Mouse (Mus musculus) heart, embryonic 13.5 days (tissue): ENCODE measurements around the gene Gm17651. TPM values are rescaled to one million over a fixed set of nuclear protein-coding genes. Genes with fewer than 3 reads are reported as not detected.

Experiments
- ATAC-seq: fragments of 200-750 bp; cut with Nextera tagmentation; 2 replicates; pipeline ENCODE4 v1.8.0; 2017; ENCODE audit warnings: moderate TSS enrichment; ENCODE audit not compliant: insufficient number of reproducible peaks, low FRiP score, low TSS enrichment; ENCODE audit errors: extremely low read depth
- H3K27ac ChIP-seq: fragments of 300-500 bp; sonication (generic); replicated peaks from 2 replicates; pipeline ENCODE4 v1.5.1; 2015; ENCODE audit warnings: moderate library complexity, mild to moderate bottlenecking, inconsistent platforms
- H3K27me3 ChIP-seq: fragments of 300-500 bp; sonication (generic); replicated peaks from 2 replicates; pipeline ENCODE4 v1.6.1; 2015; ENCODE audit warnings: mild to moderate bottlenecking, inconsistent platforms
- H3K36me3 ChIP-seq: fragments of 300-500 bp; sonication (generic); 2 replicates; pipeline ENCODE4 v1.6.1; 2015; ENCODE audit warnings: mild to moderate bottlenecking, inconsistent platforms
- H3K4me1 ChIP-seq: fragments of 300-500 bp; sonication (generic); 2 replicates; pipeline ENCODE4 v1.6.1; 2015; ENCODE audit warnings: inconsistent platforms
- H3K4me2 ChIP-seq: fragments of 300-500 bp; sonication (generic); 2 replicates; pipeline ENCODE4 v1.6.1; 2015; ENCODE audit warnings: inconsistent platforms, mild to moderate bottlenecking, moderate library complexity
- H3K4me3 ChIP-seq: fragments of 300-500 bp; sonication (generic); 2 replicates; pipeline ENCODE4 v1.5.1; 2015; ENCODE audit warnings: moderate library complexity, mild to moderate bottlenecking, inconsistent platforms
- H3K9ac ChIP-seq: fragments of 300-500 bp; sonication (generic); 2 replicates; pipeline ENCODE4 v1.6.1; 2015; ENCODE audit warnings: inconsistent platforms, mild to moderate bottlenecking, moderate library complexity
- H3K9me3 ChIP-seq: fragments of 300-500 bp; sonication (generic); 2 replicates; pipeline ENCODE4 v1.6.1; 2016; ENCODE audit warnings: inconsistent platforms
- WGBS: fragments of 180-500 bp; shearing (Covaris S2); methylation state at CpG from one replicate; pipeline ENCODE4 v1.1.7; 2015; ENCODE audit warnings: mixed read lengths; 5-methylcytosine and 5-hydroxymethylcytosine counted together
- polyA plus RNA-seq: library from polyadenylated mRNA; unstranded; fragments of >200 nt; fragmentation: Nextera tagmentation; extraction: Ambion mirVana; gene quantifications from 2 replicates; pipeline ENCODE4 v1.2.1, GENCODE M21; 2015

The Gm17651 gene
- polyA plus RNA-seq, 1 experiment from 2014 or later: not detected

DNA sequence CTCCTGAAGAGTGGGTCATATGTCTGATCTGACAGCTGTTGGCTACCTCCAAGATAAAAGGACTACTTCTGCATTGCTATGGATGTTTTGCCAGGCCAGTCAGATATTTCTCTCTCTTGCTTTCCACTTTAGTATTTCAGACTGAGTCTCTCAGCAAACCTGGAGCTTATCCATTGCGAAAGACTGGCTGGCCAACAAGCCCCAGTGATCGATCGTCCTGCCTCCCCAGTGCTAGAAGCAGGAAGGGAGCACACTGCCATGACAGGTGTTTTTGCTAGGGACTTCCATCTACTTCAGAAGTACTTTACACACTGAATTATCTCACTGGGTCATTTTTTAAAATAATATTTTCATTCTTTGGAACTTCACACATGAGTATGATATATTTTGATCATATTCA, 3.9 kb upstream of the Gm17651 start:
- Histone ChIP-seq H3K9ac (no peak overlapping the region), H3K4me1 (peaks cover 21% of the 10 kb centered on the region), H3K36me3 (no peaks in the 10 kb centered on the region), H3K27ac (no peak overlapping the region), H3K4me3 (no peak overlapping the region), H3K27me3 (peaks cover 9% of the 10 kb centered on the region), H3K9me3 (no peaks in the 10 kb centered on the region), H3K4me2 (no peak overlapping the region)
- 90% methylated on average over 3 of the region's 3 CpGs for WGBS
- no peak for ATAC-seq

DNA sequence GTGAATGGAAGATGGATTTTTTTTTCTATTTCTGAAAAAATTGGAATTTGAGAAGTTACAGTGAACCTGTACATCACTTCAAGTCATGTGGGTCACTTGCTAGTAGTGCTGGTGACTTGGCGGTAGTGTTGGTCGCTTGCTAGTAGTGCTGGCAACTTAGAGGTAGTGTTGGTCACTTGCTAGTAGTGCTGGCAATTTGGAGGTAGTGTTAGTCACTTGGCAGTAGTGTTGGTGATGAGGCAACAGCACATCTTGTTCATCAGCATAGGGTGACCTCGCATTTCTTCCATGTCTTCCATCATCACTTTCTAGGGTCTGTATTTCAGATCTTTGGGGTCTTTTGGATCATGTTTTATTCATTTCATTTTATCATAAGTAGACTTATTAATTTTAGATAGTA, 1.6 kb upstream of the Gm17651 start:
- Histone ChIP-seq H3K4me3 (no peak overlapping the region), H3K9ac (no peak overlapping the region), H3K4me2 (no peak overlapping the region), H3K27me3 (peaks cover 9% of the 10 kb centered on the region), H3K36me3 (peaks cover 16% of the 10 kb centered on the region), H3K4me1 (peaks cover under 1% of the 10 kb centered on the region; the same call in 1 of the 2 replicates), H3K27ac (no peak overlapping the region), H3K9me3 (no peaks in the 10 kb centered on the region)
- no peak for ATAC-seq
- WGBS: 92% methylated on average over 3 of the region's 3 CpGs

DNA sequence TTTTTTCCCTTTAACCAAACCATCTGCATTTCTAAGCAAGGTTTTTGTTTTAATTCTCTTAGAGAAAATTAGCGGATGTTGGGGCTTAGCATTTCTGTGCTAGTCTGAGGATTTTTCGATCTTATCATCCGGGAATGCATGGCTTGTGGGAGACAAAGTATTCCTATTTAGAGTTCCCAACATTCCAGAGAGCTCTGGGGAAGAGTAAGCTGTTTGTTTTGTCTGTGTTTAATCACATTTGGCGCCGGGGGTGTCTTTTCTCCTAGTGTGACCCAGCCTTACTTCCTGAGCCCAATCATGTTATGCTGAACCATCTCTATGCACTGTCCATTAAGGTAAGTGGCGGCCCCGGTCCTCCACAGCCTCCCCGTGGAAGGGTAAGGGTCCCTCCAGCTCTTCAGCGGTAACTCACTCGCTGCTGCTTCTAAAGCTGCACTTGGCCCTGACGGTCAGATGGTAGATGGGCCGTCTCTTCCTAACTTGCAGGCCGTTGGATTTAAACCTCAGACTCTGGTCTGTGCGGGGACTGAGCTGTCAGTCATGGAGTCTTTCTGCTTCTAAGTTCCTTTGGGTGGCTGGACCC, 7.3 kb downstream of the Gm17651 start:
- ATAC-seq: no peak
- Histone ChIP-seq H3K4me2 (peak overlapping the region; percentile 30), H3K36me3 (peaks cover 93% of the 10 kb centered on the region), H3K4me1 (peaks cover 32% of the 10 kb centered on the region), H3K9me3 (no peaks in the 10 kb centered on the region), H3K9ac (peak overlapping the region; percentile 56), H3K4me3 (no peak overlapping the region), H3K27ac (peak overlapping the region; percentile 59), H3K27me3 (no peaks in the 10 kb centered on the region)
- 41% methylated on average over 14 of the region's 14 CpGs for WGBS

DNA sequence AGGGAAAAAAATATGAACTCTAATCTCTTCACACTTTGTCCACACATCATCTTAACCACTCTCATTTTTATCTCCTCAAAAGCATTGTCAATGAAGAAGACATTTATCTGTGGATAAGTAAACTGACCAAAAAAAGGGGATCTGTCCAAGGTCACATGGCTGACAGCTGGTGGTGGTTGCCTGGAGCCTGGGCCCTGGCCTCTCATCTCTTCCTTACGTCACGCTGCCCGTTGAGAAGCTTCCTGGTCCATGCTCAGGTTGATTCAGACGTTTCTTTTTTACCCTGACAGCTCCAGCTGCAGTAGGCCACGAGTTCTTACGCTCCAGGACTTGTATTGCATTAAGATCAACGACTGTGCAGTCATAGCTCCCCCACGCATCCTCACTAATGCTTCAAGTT, 8.3 kb downstream of the Gm17651 start:
- 49% methylated on average over 8 of the region's 8 CpGs for WGBS
- Histone ChIP-seq H3K4me2 (no peak overlapping the region), H3K9me3 (no peaks in the 10 kb centered on the region), H3K4me3 (no peak overlapping the region), H3K4me1 (peaks cover 32% of the 10 kb centered on the region), H3K9ac (0 out of 2 replicates have a peak overlapping the region, but pooled peaks have one; percentile 6), H3K27me3 (no peaks in the 10 kb centered on the region), H3K36me3 (peaks cover 84% of the 10 kb centered on the region), H3K27ac (peak overlapping the region; percentile 40)
- ATAC-seq: no peak

DNA sequence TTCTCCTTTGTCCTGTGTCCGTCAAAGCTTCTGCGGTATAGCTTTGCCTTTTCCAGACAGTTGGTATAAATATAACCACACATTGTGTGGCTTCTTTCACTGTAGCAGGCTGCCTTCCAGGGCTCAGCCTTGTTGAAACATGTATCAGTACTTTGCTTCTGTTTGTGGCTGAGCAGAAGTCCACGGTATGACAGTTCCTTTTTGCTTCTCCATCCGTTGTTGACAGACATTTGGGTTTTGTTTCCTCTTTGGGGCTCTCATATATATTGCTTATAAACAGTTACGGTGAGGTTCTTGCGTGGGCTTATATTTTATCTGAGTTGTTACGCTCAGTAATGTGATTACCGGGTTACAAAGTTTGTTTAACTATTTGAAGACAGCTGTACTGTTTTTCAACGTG, 9.0 kb downstream of the Gm17651 start:
- no peak for ATAC-seq
- 55% methylated on average over 9 of the region's 9 CpGs for WGBS
- 0 out of 2 replicates have a peak overlapping the region, but pooled peaks have one; percentile 8 for H3K9ac ChIP-seq

DNA sequence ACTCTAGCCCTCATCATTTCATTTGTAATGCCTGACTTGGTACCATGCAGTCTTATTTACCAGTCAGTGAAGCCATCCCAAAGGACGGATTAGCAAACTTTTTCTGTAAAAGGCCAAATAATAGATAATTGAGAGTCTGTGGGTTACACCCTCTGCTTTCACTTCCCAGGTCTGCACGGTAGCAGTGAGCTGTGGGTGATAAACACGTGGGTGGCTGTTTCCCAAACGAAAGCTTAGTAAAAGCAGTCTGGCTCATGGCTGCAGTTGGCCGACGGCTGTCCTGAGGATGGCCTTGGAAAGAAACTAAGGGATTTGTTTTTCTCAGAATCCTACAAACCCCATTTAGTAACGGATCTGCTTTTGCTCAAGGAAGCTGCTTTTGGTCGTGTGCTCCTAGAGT, 13.3 kb downstream of the Gm17651 start:
- H3K36me3 ChIP-seq: peaks cover 37% of the 10 kb centered on the region
- no peaks in the 10 kb centered on the region for H3K27me3 ChIP-seq
- no peak overlapping the region for H3K4me2 ChIP-seq
- H3K9me3 ChIP-seq: no peaks in the 10 kb centered on the region
- H3K9ac ChIP-seq: peak overlapping the region; percentile 28; the same call in 1 of the 2 replicates
- no peak overlapping the region for H3K27ac ChIP-seq
- H3K4me3 ChIP-seq: no peak overlapping the region
- WGBS: 52% methylated on average over 8 of the region's 8 CpGs
- H3K4me1 ChIP-seq: peaks cover 40% of the 10 kb centered on the region
- no peak for ATAC-seq

More for the DNA sequence above, 9.0 kb downstream of the Gm17651 start:
- peaks cover 35% of the 10 kb centered on the region for H3K4me1 ChIP-seq
- peak overlapping the region; percentile 40 for H3K27ac ChIP-seq
- peaks cover 77% of the 10 kb centered on the region for H3K36me3 ChIP-seq
- H3K27me3 ChIP-seq: no peaks in the 10 kb centered on the region
- no peak overlapping the region for H3K4me2 ChIP-seq
- no peaks in the 10 kb centered on the region for H3K9me3 ChIP-seq
- H3K4me3 ChIP-seq: no peak overlapping the region

DNA sequence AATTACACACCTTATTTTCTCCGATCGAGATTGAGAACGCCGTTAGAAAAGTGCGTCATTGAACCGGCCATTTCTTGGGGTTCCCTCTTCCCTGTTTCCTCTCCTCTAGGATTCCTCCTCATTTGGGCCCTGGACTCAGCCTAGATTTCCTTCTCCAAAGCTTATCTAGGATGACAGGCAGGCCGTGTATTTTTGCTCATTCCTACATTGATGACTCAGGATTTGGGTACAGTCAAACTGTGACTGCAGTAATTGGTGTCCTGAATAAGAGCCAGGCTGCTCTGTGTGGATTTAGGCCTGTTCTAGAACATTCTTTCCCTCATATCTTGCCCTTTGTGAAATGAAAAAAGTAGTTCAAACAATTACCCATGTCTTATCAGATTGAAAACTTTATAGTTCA, 14.7 kb downstream of the Gm17651 start:
- H3K27me3 ChIP-seq: no peaks in the 10 kb centered on the region
- peaks cover 26% of the 10 kb centered on the region for H3K36me3 ChIP-seq
- H3K4me3 ChIP-seq: peak overlapping the region; percentile 91; the same call in 1 of the 2 replicates
- H3K9me3 ChIP-seq: peaks cover 3% of the 10 kb centered on the region
- 79% methylated on average over 7 of the region's 7 CpGs for WGBS
- peak overlapping the region; percentile 88 for H3K4me2 ChIP-seq
- peaks cover 37% of the 10 kb centered on the region for H3K4me1 ChIP-seq
- H3K27ac ChIP-seq: no peak overlapping the region
- ATAC-seq: no peak
- H3K9ac ChIP-seq: peak overlapping the region; percentile 91

DNA sequence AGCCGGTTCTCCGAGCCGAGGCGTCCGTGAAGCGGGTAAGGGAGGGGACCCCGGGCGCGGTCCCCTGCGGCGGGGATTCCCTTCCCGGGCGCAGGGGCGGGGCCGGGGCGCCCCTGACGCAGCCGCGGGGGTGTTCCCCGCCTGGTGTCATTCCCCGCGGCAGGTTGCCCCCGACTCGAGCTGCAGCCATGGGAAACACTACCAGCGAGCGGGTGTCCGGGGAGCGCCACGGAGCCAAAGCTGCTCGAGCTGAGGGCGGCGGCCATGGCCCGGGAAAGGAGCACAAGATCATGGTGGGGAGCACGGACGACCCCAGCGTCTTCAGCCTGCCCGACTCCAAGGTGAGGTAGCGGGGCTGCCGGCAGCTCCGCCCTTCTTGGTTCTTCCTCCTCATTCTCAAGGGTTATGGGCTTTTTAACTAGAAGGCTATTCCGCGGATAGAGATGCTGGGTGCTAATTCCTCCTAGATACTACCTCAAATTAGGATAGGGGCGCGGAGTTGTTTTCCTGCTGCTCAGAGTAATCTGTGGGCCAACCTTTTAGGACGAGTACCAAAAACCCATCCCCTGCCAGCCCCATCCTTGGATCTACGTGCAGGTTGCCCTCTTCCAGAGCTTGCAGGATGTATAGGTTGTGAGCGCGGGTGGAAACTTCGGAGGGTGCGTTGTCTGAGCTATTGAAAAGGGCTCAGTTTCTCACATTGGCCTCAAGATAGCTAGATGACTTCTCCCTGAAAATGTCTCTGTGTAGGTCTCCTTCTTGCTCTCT, 15.9 kb downstream of the Gm17651 start:
- Histone ChIP-seq H3K4me1 (peaks cover 37% of the 10 kb centered on the region), H3K4me2 (peak overlapping the region; percentile 88), H3K36me3 (peaks cover 15% of the 10 kb centered on the region), H3K9me3 (peaks cover 7% of the 10 kb centered on the region), H3K27me3 (no peaks in the 10 kb centered on the region), H3K27ac (peak overlapping the region; percentile 83), H3K4me3 (peak overlapping the region; percentile 91), H3K9ac (peak overlapping the region; percentile 91)
- peak; percentile 83 for ATAC-seq
- under 1% methylated on average over 46 of the region's 50 CpGs for WGBS

DNA sequence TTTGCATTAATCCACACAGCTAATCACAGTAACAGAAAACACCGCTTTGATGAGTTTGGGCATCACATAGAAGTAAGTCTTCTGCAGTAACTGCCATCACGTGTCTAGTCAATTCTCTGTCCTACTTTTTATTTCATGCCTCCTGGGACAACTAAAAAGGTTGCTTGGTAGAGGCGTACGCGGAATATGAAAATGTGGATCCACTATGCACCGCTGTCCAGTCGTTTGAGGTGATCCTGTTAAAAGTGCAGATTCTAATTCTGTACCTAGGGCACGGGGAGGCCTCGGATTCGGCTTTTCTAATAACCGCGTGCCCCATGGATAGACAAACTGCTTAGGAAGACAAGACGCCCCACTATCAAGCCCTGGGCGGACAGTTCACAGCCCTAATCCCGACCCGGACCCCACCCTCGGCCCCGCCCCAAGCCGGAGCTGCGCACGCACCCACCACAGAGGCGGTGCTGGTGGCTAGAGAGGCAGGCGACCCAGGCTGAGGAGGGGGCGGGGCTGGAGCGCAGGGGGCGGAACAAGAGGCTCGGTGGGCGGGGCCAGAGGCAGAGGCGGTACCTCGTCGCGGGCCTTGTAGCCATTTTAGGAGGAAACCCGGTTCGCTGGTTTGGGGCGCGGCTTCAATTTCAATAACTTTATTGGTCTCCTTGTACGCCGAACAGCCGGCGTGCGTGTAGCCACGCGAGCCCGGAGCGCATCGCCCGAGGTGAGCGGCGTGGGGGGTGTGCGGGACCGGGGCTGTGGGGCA, 16.7 kb downstream of the Gm17651 start, which contains the start of gene Prkab2:
Gene Prkab2, plus strand, starts transcription at position 539 of the 757 bp plus-strand sequence.
- H3K4me1 ChIP-seq: peaks cover 41% of the 10 kb centered on the region
- H3K36me3 ChIP-seq: peaks cover 7% of the 10 kb centered on the region
- H3K9me3 ChIP-seq: peaks cover 7% of the 10 kb centered on the region
- 3% methylated on average over 49 of the region's 51 CpGs for WGBS
- H3K9ac ChIP-seq: peak within 1 kb of the TSS; percentile 91
- H3K27me3 ChIP-seq: no peaks in the 10 kb centered on the region
- H3K27ac ChIP-seq: peak within 1 kb of the TSS; percentile 83
- H3K4me3 ChIP-seq: peak within 1 kb of the TSS; percentile 91
- ATAC-seq: peak; percentile 93
- H3K4me2 ChIP-seq: peak within 1 kb of the TSS; percentile 88

DNA sequence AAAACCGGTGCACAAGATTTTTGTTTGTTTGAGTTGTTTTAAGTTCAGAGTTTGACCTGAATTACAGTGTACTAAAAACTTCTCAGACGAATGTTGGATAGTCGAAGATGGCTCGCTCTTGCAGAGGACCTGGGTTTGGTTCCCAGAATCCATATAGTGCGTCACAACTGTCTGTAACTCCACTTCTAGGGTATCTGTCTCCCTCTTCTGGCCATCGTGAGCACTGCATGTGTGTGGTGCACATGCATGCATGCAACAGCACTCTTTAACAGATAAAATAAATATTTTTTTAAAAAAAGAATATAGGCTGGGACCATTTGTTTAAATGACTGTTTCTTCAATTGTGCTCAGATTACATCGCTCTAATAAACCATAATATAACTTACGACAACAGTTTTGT, 19.6 kb downstream of the Gm17651 start:
- Histone ChIP-seq H3K4me3 (no peak overlapping the region), H3K9ac (no peak overlapping the region), H3K4me1 (peaks cover 51% of the 10 kb centered on the region), H3K27me3 (no peaks in the 10 kb centered on the region), H3K9me3 (peaks cover 7% of the 10 kb centered on the region), H3K4me2 (no peak overlapping the region), H3K27ac (no peak overlapping the region), H3K36me3 (no peaks in the 10 kb centered on the region)
- no peak for ATAC-seq
- 81% methylated on average over 8 of the region's 8 CpGs for WGBS

DNA sequence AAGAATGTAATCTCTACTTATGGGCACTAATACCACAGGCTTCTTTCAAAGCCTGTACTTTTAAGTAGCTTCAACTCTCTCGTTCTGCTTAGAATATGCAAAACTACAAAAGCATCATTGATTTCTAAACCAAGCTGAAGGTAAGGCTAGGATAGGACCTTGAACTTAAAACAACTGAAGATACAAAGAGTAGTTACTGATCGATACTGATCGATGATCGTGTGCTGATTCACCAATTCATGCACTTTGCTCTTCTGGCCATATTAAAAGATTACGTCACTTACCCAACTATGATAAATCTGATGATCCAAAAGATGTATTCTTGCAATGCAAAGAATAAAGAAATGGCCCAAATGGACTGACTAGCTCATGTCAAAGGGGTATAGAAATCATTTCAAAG, 20.7 kb downstream of the Gm17651 start:
- H3K27me3 ChIP-seq: no peaks in the 10 kb centered on the region
- H3K36me3 ChIP-seq: no peaks in the 10 kb centered on the region
- H3K9me3 ChIP-seq: peaks cover 7% of the 10 kb centered on the region
- no peak overlapping the region for H3K4me2 ChIP-seq
- 88% methylated on average over 5 of the region's 5 CpGs for WGBS
- H3K4me1 ChIP-seq: peaks cover 44% of the 10 kb centered on the region
- no peak overlapping the region for H3K4me3 ChIP-seq
- H3K9ac ChIP-seq: no peak overlapping the region
- H3K27ac ChIP-seq: no peak overlapping the region
- ATAC-seq: no peak
